Mouse (Mus musculus) liver, embryonic 14.5 days (tissue): ENCODE results near the gene Bola2. TPM values are rescaled to one million over a fixed set of nuclear protein-coding genes. Genes with fewer than 3 reads are reported as not detected.

Experiments
- ATAC-seq: fragments of 200-750 bp; cut with Nextera tagmentation; 2 replicates; pipeline ENCODE4 v1.8.0; 2017; ENCODE audit warnings: moderate number of reproducible peaks, mild to moderate bottlenecking, moderate library complexity; ENCODE audit not compliant: insufficient read depth
- DNase-seq, 3 experiments: peaks; one replicate each; pipeline ENCODE4 v3.0.0-alpha.2; 2012 to 2013; ENCODE audit warnings: low read depth in 3 of 3, low spot score in 3 of 3
- H3K27ac ChIP-seq: fragments of 300-500 bp; sonication (generic); 2 replicates; pipeline ENCODE4 v1.5.1; 2014; ENCODE audit warnings: moderate library complexity, mild to moderate bottlenecking, control low read depth, inconsistent platforms
- H3K27me3 ChIP-seq: fragments of 300-500 bp; sonication (generic); 2 replicates; pipeline ENCODE4 v1.6.1; 2014; ENCODE audit warnings: mild to moderate bottlenecking, low read length, moderate library complexity; ENCODE audit not compliant: control insufficient read depth, insufficient read depth
- H3K36me3 ChIP-seq: fragments of 300-500 bp; sonication (generic); replicated peaks from 2 replicates; pipeline ENCODE4 v1.6.1; 2014; ENCODE audit warnings: low read depth; ENCODE audit not compliant: control insufficient read depth, insufficient read depth
- H3K4me1 ChIP-seq, 2 experiments: fragments of 200-500 bp in 1 of 2; fragments of 300-500 bp in 1 of 2; sonication (generic) in 1 of 2; replicated peaks; 2 replicates each; pipeline ENCODE4 v1.6.1; 2012 to 2014; ENCODE audit warnings: antibody characterized with exemption in 1 of 2, inconsistent platforms in 1 of 2, low read length in 1 of 2; ENCODE audit not compliant: control insufficient read depth in 2 of 2, insufficient read depth in 2 of 2
- H3K4me2 ChIP-seq: fragments of 300-500 bp; sonication (generic); 2 replicates; pipeline ENCODE4 v1.6.1; 2014; ENCODE audit warnings: low read depth, mild to moderate bottlenecking, control low read depth, moderate library complexity
- H3K4me3 ChIP-seq, 2 experiments: fragments of 200-500 bp in 1 of 2; fragments of 300-500 bp in 1 of 2; sonication (generic) in 1 of 2; 2 replicates each; pipeline ENCODE4 v1.5.1; 2012 to 2014; ENCODE audit warnings: low read depth in 2 of 2, low read length in 2 of 2, mild to moderate bottlenecking in 2 of 2, control low read depth in 1 of 2, inconsistent platforms in 1 of 2, moderate library complexity in 1 of 2; ENCODE audit not compliant: insufficient read depth in 1 of 2
- H3K9ac ChIP-seq: fragments of 300-500 bp; sonication (generic); replicated peaks from 2 replicates; pipeline ENCODE4 v1.6.1; 2014; ENCODE audit warnings: mild to moderate bottlenecking, control low read depth, moderate library complexity
- H3K9me3 ChIP-seq: fragments of 300-500 bp; sonication (generic); 2 replicates; pipeline ENCODE4 v1.6.1; 2016; ENCODE audit warnings: low read length, mixed read lengths; ENCODE audit not compliant: control insufficient read depth
- CTCF ChIP-seq: IDR thresholded peaks from 2 replicates; pipeline ENCODE4 v1.5.1; 2016; ENCODE audit warnings: antibody characterized with exemption, low read depth, control low read depth
- EP300 ChIP-seq: IDR thresholded peaks from 2 replicates; pipeline ENCODE4 v1.6.1; 2016; ENCODE audit warnings: antibody characterized with exemption, low read depth
- WGBS: fragments of 180-500 bp; shearing (Covaris S2); extraction: QIAGEN DNeasy Blood & Tissue Kit; methylation state at CpG from one replicate; pipeline ENCODE4 v1.1.7; 2014; ENCODE audit not compliant: insufficient replicate concordance; 5-methylcytosine and 5-hydroxymethylcytosine counted together
- polyA plus RNA-seq, 2 experiments: library from polyadenylated mRNA; depleted of rRNA in 1 of 2; stranded (reverse) in 1 of 2; unstranded in 1 of 2; fragments of >200 nt; fragmentation: Nextera tagmentation in 1 of 2; extraction: Ambion mirVana in 1 of 2; gene quantifications; 2 replicates each; pipeline versions ENCODE4 v1.2.1 to v1.2.3; 2012 to 2014

Bola2 gene
- polyA plus RNA-seq, 2 experiments = 35.8 to 111 TPM

GRCm38 (mm10) chr7:126704121-126704980, 9.2 kb downstream of the Bola2 start:
- DNase-seq (peak in 2 of 3 experiments; percentile 36 to 42), ATAC-seq (peak; percentile 27; the same call in 1 of the 2 replicates)
- peak; percentile 4; the same call in 1 of the 2 replicates for TF ChIP-seq CTCF
- no peak for TF ChIP-seq EP300
- Histone ChIP-seq H3K27ac (no peak overlapping the region), H3K9ac (no peak overlapping the region; the same call in 1 of the 2 replicates), H3K36me3 (no peaks in the 10 kb centered on the region), H3K4me1 (peaks cover 0 to 7% of the 10 kb centered on the region in 2 experiments; a peak in 2 of 4 replicates), H3K4me3 (peak overlapping the region; percentile 33 to 50), H3K27me3 (peaks cover 3% of the 10 kb centered on the region), H3K9me3 (no peaks in the 10 kb centered on the region), H3K4me2 (peak overlapping the region; percentile 55)
- WGBS = 1% methylated on average over 39 of the region's 39 CpGs

- 44% methylated on average over 19 of the region's 19 CpGs for WGBS
- DNase-seq (no peak), ATAC-seq (peak; percentile 38; the same call in 1 of the 2 replicates)
- Histone ChIP-seq H3K9me3 (no peaks in the 10 kb centered on the region), H3K9ac (no peak within 1 kb of the TSS), H3K27ac (no peak within 1 kb of the TSS), H3K4me1 (0 out of 4 replicates have a peak, but pooled peaks cover 0 to 2% of the 10 kb centered on the region in 2 experiments), H3K36me3 (no peaks in the 10 kb centered on the region), H3K4me3 (no peak within 1 kb of the TSS), H3K4me2 (no peak within 1 kb of the TSS), H3K27me3 (peaks cover 3% of the 10 kb centered on the region)
- TF ChIP-seq CTCF (no peak), EP300 (no peak)
Measured at GRCm38 (mm10) chr7:126707442-126708174, 12.4 kb downstream of the Bola2 start, which contains the start of gene Coro1a. Gene Coro1a, minus strand, starts transcription at chr7:126707787.

GRCm38 (mm10) chr7:126708175-126708952, 13.2 kb downstream of the Bola2 start:
- H3K27ac ChIP-seq = no peak overlapping the region
- TF ChIP-seq EP300 (no peak), CTCF (no peak)
- ATAC-seq (no peak), DNase-seq (no peak)
- no peaks in the 10 kb centered on the region for H3K9me3 ChIP-seq
- H3K4me2 ChIP-seq = no peak overlapping the region
- H3K9ac ChIP-seq = no peak overlapping the region
- 0 out of 4 replicates have a peak, but pooled peaks cover 0 to 2% of the 10 kb centered on the region in 2 experiments for H3K4me1 ChIP-seq
- peaks cover 3% of the 10 kb centered on the region for H3K27me3 ChIP-seq
- H3K4me3 ChIP-seq = no peak overlapping the region
- 69% methylated on average over 10 of the region's 10 CpGs for WGBS
- no peaks in the 10 kb centered on the region for H3K36me3 ChIP-seq

GRCm38 (mm10) chr7:126710266-126710665, 15.1 kb downstream of the Bola2 start:
- H3K4me1 ChIP-seq = 0 out of 4 replicates have a peak, but pooled peaks cover 0 to 2% of the 10 kb centered on the region in 2 experiments
- no peak overlapping the region for H3K4me2 ChIP-seq
- no peak overlapping the region for H3K27ac ChIP-seq
- H3K9ac ChIP-seq = no peak overlapping the region
- H3K36me3 ChIP-seq = no peaks in the 10 kb centered on the region
- ATAC-seq = no peak
- H3K9me3 ChIP-seq = no peaks in the 10 kb centered on the region
- 29% methylated on average over 4 of the region's 4 CpGs for WGBS
- no peak overlapping the region for H3K4me3 ChIP-seq
- H3K27me3 ChIP-seq = no peaks in the 10 kb centered on the region
- no peak for TF ChIP-seq EP300
- TF ChIP-seq CTCF = no peak
- no peak for DNase-seq
